Mouse (Mus musculus) brown adipose tissue, adult 24 weeks (tissue): ENCODE data around the gene Cdc45. TPM values are rescaled to one million over a fixed set of nuclear protein-coding genes. Genes with fewer than 3 reads are reported as not detected.
"Not testable (repeated sequence)": the region's sequence is repeated elsewhere in the genome, so short reads cannot be mapped to it uniquely, and the experiment has no call there.

Source experiments
- H3K27ac ChIP-seq: fragments of 200-500 bp; replicated peaks from 2 replicates; pipeline ENCODE4 v1.5.1; 2012; ENCODE audit warnings: low read depth, mild to moderate bottlenecking, low read length
- H3K4me1 ChIP-seq: fragments of 200-500 bp; 2 replicates; pipeline ENCODE4 v1.6.1; 2012; ENCODE audit warnings: low read length, mixed read lengths; ENCODE audit not compliant: control insufficient read depth, insufficient read depth, insufficient read length
- H3K4me3 ChIP-seq: fragments of 200-500 bp; 2 replicates; pipeline ENCODE4 v1.5.1; 2012; ENCODE audit warnings: low read depth, mild to moderate bottlenecking, low read length, moderate library complexity; ENCODE audit not compliant: insufficient read depth
- polyA plus RNA-seq: library from polyadenylated mRNA; stranded (reverse); fragments of >200 nt; gene quantifications from 2 replicates; pipeline ENCODE4 v1.2.4, GENCODE M21; 2012; ENCODE audit not compliant: missing spikeins, insufficient read depth, insufficient read length

Gene Cdc45
- 4.8 and 5.6 TPM in 2 replicates for polyA plus RNA-seq

DNA sequence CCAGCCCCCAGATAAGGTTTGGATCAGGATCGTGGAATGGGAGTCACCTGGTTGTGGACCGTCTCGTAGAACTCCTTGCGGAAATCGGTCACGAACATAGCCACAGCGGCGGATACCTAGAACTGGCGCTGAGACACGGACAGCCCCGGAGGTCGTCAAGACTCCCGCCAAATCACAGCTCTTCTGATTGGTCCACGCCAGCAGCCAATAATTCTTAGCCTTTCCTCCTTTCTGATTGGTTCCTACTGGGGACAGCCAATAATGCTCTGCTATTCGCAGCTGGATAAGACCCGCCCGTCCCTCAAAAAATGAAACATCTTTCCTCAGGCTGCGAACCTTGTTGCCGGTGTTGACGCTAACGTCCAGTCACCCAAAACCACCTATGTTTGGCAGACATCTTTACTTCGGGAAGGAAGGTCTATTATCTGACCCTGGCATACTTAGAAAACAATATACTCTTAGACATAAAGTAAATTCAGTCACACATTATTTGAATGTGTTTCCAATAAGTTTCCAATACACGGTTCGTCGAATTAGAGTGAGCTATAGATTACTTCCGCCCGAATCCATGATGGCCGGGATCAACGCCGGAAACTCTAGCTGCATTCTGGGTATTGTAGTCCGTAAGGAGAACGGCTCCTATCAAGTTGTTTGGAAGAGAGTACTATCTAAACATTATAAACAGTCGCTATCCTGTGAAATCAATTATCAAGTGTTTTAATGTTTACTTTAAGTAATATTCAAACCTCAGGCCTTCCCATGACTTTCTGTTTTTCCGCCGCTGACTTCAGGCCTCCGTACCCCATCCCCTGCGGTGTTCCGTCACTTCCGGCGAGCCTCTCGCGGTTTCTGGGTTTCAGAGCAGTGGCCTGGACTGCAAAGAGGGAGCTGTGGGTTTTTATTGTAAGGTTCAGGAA is at the start of gene Cdc45, which contains the start of gene Ufd1:
Gene Cdc45 (minus strand): TSS at position 520 of the 917 bp plus-strand sequence.
Gene Ufd1 (plus strand): TSS at position 312 of the 917 bp plus-strand sequence.
- H3K4me1 ChIP-seq: no peaks in the 10 kb centered on the region
- peak within 1 kb of the TSS; percentile 97 for H3K27ac ChIP-seq
- H3K4me3 ChIP-seq: peak within 1 kb of the TSS; percentile 99

DNA sequence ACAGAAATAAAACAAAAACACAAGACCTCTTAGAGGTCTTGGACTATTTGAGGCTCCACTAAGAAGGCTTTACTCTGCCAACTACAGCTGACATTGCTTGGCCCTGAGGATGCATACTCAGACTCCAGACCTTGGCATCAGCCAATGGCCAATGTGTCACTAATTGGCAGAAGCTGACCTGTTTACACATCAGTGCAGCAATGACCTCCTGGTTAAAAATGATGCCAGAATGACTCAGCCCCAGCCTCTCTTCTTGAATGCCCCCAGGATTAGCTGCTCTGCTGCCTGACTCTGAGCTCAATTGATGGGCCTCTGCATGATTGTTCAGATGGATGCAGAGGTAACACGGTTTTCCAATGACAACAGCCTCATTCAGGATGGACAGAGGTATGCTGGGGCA is 48.4 kb upstream of the Cdc45 start:
- Histone ChIP-seq H3K4me1 (no peaks in the 10 kb centered on the region; the same call in 1 of the 2 replicates), H3K27ac (no peak overlapping the region), H3K4me3 (no peak overlapping the region)

DNA sequence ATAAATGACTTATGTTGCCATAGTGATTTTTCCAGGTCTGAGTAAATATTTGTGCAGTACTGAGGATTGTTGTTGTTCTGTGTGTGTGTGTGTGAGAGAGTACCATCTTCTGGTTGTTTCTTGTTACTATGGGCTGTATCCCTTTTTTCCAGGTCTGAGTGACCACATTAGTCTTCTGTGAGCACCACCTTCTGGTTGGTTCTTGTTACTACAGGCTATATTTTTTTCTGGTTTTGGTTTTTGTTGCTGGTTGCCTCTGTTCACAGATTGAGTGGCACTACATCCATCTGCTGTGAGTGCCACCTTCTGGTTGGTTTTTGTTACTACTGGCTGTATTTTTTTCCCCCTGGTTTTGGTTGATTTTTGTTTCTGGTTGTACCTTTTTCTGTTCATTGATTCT is 46.8 kb upstream of the Cdc45 start:
- Histone ChIP-seq H3K27ac (no peak overlapping the region), H3K4me1 (no peaks in the 10 kb centered on the region; the same call in 1 of the 2 replicates), H3K4me3 (no peak overlapping the region)

DNA sequence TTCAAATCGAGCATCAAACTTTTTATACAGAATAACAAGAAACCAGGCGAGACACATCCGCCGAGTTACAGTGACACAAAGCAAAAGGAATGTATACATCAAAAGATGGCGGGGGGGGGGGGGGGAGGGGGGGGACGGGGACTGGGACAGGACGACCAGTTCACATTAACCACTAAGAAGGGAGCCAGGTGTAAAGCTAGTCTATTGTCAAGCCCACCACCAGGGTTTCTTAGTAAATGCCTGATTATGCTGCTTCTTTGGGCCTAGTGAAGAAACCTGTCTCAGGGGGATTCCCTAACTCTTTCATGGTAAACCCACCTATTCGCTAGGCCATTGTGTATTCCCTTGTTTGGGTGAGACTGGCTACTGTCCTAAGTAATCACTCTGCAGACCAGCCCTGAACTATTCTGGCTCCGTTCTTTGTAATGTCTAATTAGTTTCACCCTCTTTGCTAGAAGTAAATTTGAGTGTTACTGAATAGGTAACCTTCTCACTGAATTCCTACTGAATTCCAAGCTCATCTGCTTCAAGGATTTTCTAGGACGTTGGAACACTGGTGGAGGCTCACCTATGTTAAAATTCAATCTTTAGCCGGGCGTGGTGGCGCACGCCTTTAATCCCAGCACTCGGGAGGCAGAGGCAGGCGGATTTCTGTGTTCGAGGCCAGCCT is 37.9 kb upstream of the Cdc45 start:
- H3K27ac ChIP-seq, H3K4me3 ChIP-seq, H3K4me1 ChIP-seq: not testable (repeated sequence)

DNA sequence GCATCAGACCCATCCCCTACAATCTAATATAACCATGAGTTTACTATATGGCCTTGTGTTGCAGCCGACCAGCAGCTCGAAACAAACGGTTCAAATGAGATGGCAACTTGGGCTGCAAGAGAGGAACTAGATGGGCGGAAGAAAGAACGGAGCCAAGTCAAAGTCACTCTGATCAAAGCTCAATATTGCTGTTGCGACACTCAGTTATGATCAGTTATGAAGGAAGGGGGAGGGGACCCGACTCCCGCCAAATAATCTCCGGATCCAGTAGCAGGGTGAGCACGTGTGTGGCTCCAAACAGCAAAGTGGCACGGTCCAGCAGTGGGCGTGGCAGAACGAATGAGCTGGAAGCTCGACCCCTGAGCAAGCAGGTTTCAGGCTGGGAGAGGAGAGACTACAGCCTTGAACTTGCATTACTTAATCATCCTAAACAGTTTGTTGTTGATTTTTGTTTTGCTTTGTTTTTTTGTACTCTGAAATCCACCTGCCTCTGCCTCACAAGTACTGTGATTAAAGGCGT is 34.6 kb upstream of the Cdc45 start:
- H3K27ac ChIP-seq: no peak overlapping the region
- H3K4me1 ChIP-seq: no peaks in the 10 kb centered on the region
- no peak overlapping the region for H3K4me3 ChIP-seq

DNA sequence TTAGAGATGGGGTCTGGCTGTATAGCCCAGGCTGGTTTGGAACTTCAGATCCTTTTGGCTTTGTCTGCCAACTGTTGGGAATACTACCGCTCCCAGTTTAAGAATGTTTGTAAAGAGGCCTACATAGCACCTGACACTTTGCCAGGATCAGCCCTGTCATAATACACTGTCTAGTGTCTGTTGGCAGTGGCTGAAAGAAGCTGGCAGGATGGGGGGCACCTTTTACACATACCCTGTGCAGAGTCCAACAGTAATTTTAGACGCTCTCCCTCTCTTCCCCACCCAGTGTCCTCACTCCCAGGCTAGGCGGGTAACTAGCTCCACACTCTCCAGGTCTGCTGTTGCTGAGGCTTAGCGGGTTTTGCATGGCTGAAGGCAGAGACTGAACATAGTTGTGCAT is 26.6 kb upstream of the Cdc45 start:
- H3K4me3 ChIP-seq: no peak overlapping the region
- H3K27ac ChIP-seq: no peak overlapping the region
- no peaks in the 10 kb centered on the region for H3K4me1 ChIP-seq

DNA sequence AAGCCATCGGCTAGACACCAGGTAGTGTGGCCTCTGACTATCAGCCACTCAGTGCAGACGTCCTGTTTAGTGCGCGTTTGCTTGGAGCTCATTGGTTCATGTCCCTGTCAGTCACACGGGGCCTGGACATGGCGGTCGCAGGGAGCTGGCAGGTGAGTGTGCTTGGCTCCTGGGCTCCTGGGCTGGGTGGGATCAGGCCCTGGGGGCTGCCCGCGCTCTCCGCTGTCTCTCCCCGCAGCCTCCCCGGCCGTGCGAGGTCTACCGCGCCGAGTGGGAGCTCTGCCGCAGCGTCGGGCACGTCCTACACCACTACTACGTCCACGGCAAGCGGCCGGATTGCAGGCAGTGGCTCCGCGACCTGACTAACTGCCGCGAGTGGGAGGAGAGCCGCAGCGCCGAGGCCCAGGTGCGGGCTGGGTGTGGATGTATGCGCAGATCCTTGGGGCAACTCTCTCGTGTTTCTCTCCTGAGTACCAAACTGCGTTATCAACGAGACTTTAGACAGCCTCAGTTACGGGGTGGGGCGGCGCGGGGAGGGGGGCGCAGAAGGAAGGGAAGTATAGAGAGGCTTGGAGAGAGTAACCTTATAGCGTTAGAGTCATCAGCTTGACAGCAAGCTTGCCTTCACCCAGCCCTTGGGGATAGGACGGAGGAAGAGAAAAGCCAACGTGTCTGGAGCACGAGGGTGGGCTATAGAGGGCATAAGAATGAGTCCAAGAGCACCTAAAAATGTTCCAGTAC is 24.9 kb upstream of the Cdc45 start, which contains the start of the genes 2510002D24Rik and Gm28539:
Gene 2510002D24Rik (plus strand): TSS at position 111 of the 741 bp plus-strand sequence.
Gene Gm28539 (plus strand): TSS at position 117 of the 741 bp plus-strand sequence.
- Histone ChIP-seq H3K27ac (no peak within 1 kb of the TSS), H3K4me1 (no peaks in the 10 kb centered on the region), H3K4me3 (peak within 1 kb of the TSS; percentile 94)

DNA sequence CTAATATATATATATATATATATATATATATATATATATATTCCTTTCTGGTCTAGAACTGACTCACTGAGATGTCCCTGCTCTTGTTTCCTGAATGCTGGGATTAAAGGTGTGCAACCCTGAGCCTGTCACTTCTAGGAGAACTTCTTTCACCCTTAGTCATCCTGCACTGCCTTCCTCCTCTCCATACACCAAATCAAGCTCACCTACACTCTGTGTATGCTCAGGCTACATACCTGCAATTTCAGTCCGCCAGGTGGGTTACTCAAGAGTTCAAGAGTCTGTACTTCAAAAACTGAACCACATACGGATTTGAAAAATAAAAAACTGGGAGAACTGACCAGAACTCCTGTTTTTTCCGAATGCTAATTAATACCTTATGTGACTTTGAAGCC is 24.3 kb upstream of the Cdc45 start:
- peak overlapping the region; percentile 94; the same call in 1 of the 2 replicates for H3K4me3 ChIP-seq
- no peak overlapping the region for H3K27ac ChIP-seq
- H3K4me1 ChIP-seq: no peaks in the 10 kb centered on the region

DNA sequence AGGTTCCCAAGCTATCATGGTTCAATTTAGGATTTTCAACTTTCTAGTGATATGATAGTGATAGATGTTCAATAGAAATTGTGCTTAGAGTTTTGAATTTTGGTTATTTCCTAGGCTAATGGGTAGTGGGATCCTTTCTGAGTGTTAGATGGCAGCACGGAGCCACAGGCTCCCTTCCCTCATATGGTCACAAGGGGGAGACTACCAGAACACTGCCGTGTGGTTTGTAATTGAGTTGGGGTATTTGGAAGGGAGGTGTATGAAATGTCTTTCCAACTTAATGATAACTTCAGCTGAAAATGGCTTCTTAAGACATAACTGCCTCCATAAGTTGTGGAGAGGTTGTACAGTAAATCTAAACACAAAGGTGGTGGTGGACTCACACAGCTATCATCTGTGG is 21.7 kb upstream of the Cdc45 start:
- Histone ChIP-seq H3K4me1 (no peaks in the 10 kb centered on the region), H3K27ac (no peak overlapping the region), H3K4me3 (no peak overlapping the region)

DNA sequence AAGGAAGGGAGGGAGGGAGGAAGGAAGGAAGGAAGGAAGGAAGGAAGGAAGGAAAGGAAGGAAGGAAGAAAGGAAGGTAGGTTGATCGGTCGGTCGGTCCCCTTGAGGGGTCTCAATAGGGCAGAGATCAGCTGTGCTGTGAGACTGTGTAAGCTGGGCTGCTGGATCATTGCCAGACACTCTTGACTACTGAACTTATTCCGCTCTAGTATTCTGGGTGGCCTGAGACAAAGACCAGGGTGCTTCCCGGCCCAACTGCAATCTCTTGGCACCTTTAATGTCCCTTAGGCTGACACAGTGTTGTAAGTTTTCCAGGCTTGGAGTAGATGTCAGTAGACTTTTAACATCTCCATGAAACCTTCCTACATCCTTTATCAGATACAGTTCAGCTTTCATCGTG is 17.3 kb upstream of the Cdc45 start:
- Histone ChIP-seq H3K27ac (no peak overlapping the region), H3K4me1 (no peaks in the 10 kb centered on the region), H3K4me3 (no peak overlapping the region)

DNA sequence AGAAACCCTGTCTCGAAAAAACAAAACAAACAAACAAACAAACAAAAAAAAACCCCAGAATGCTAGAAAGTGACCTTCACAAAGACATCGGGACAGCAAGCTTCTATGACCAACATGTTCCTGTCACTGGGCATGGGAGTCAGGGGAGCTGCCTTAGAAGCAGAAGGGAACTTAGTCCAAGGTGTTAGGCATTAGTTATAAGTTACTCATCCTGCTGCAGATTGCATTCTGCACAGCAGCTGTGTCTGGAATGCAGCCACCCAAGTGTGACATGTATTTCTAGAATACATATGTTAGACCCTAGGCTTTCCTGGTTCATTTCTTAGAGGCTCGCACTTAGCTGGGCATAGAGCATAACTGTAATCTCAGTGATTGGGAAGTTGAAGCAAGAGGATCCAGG is 16.8 kb upstream of the Cdc45 start:
- H3K4me3 ChIP-seq: no peak overlapping the region
- H3K4me1 ChIP-seq: no peaks in the 10 kb centered on the region
- H3K27ac ChIP-seq: no peak overlapping the region

DNA sequence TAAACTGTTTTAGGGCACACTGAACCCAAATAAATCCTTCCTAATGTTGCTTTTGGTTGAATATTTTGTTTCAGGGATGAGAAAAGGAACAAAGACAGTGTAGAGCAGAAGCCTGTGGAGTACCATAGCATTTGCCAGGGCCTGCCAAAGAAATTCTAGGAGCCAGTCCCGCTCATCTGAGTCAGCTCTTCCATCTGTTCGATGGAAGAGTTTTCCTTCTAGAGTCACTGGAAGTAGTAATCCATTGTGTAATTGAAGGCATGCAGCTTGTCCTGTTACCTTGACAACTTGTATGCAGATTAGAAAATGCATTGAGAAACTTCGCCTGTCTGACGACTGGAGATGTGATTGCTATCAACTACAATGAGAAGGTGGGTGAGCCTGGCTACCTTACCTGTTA is 11.1 kb upstream of the Cdc45 start:
- Histone ChIP-seq H3K4me3 (no peak overlapping the region), H3K27ac (no peak overlapping the region), H3K4me1 (no peaks in the 10 kb centered on the region)

DNA sequence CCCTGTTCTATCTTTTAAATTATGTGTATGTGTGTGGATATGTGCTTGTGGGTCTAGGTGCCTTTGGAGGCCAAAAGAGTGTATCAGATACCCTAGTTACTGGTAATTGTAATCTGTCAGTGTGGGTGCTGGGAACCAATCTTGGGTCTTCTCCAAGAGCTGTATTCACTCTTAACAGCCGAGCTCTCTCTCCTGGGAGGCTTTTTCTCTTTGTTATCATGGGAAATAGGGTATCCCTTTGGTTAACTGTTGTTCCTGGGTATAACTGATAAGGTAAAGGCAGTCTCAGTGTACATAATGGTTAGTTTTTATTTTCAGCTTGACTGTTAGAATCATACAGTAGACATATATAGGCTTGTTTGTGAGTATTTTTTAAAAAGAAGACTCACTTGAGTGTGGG is 10.6 kb upstream of the Cdc45 start:
- H3K4me1 ChIP-seq: no peaks in the 10 kb centered on the region
- no peak overlapping the region for H3K4me3 ChIP-seq
- no peak overlapping the region for H3K27ac ChIP-seq

DNA sequence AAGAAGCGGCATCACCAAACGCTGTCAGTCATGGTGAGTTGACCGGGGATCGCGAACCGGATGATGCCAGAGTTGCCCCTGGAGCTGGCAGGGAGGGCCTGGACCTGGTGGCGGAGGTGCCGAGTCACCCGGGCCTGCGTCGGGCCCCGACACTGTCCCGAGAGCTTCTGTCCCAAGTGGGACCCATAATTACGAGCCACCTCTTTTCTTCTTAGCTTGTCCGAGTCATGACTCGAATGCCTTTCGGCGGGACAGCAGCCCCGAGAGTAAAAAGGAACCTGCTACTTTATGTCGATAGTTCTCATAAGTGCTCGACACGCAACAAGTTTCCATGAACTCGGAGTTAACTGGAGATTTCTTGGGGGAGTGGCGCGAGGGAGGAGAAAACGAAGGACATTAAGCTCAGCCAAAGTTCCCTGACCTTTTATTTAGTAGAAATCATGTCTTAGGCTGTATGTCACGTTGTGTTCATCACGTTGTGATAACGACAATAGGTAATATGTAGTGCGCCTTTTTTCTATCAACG is 661 bp upstream of the Cdc45 start:
- Histone ChIP-seq H3K4me3 (peak overlapping the region; percentile 99), H3K27ac (peak overlapping the region; percentile 97), H3K4me1 (no peaks in the 10 kb centered on the region)
